Mouse (Mus musculus) lung, postnatal 0 days (tissue): Measurements from ENCODE around the gene Spata13.

Source experiments
- CTCF ChIP-seq: IDR thresholded peaks from 2 replicates; pipeline ENCODE4 v1.5.1; 2016; ENCODE audit warnings: antibody characterized with exemption, mild to moderate bottlenecking
- EP300 ChIP-seq: IDR thresholded peaks from 2 replicates; pipeline ENCODE4 v1.6.1; 2016; ENCODE audit warnings: antibody characterized with exemption, mild to moderate bottlenecking, control low read depth

DNA sequence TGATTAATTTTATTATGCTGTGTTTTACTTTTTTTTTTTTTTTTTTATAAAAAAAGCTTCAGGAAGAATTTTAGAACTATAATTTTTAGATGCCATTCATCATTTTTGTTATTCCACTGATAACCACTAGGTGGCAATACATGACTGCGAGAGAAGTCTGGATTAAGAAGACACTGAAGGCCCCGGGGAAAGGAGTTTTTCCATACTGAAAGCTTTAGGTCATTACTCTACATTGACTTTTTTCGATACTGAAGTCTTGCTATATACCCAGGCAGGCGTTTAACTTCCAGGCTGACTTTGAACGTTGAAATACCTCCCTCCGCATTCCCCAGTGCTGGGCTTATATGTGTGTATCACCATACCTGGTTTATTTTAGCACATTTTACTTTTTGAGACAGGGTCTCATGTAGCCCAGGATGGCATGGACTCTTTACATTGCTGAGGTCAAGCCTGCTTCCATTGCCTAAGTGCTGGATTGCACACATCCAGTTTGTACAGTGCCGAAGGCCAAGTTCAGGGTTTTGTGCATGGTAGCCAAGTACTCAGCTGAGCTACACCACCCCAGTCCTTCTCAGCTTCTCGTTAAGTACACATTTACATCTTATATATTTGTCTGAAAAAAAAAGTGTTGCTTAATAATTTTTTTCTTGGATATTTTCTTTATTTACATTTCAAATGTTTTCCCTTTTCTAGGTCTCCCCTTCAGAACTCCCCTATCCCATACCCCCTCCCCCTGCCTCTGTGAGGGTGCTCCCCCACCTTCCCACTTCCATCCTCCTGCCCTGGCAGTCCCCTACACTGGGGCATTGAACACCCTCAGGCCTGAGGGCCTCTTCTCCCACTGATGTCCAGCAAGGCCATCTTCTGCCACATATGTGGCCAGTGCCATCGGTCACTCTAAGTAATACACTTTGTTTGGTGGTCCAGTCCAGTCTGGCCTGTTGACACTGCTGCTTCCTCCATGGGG, 166.2 kb downstream of the Spata13 start:
- TF ChIP-seq CTCF (peak; percentile 79), EP300 (0 out of 2 replicates have a peak, but pooled peaks have one; percentile 42)
